Mouse (Mus musculus) right cerebral cortex, postnatal 4 days (tissue): ENCODE measurements at regions not wholly inside any gene's neighbourhood (a gene's known extent, or its start where the extent isn't known, plus 50 kb on each side); places are given as distances from the start of the nearest gene placed in this dataset.

Experiments used
- DNase-seq: peaks from one replicate; pipeline ENCODE4 v3.0.0-alpha.2; 2022

- no peak for DNase-seq
Observed at GRCm38 (mm10) chr15:59833232-59833631, 183.2 kb downstream of the 4933412E24Rik start.

- no peak for DNase-seq
Observed at GRCm38 (mm10) chr15:59831481-59831880, 184.9 kb downstream of the 4933412E24Rik start.

- no peak for DNase-seq
Observed at GRCm38 (mm10) chr15:59830553-59831462, 185.6 kb downstream of the 4933412E24Rik start.

- DNase-seq, result peak; percentile 75
Observed at GRCm38 (mm10) chr15:59828421-59828820, 188.0 kb downstream of the 4933412E24Rik start.

GRCm38 (mm10) chr15:59826164-59826950, 190.1 kb downstream of the 4933412E24Rik start:
- no peak for DNase-seq

GRCm38 (mm10) chr15:59823921-59824320, 192.5 kb downstream of the 4933412E24Rik start:
- DNase-seq, result no peak

- DNase-seq, result no peak
Observed at GRCm38 (mm10) chr15:59822995-59823681, 193.3 kb downstream of the 4933412E24Rik start.

- DNase-seq, result no peak
Observed at GRCm38 (mm10) chr15:59820317-59820716, 196.1 kb downstream of the 4933412E24Rik start.

- no peak for DNase-seq
Observed at GRCm38 (mm10) chr15:59816031-59816430, 200.4 kb downstream of the 4933412E24Rik start.

GRCm38 (mm10) chr15:59811566-59811965, 204.8 kb downstream of the 4933412E24Rik start:
- no peak for DNase-seq

GRCm38 (mm10) chr15:59809361-59809760, 207.1 kb downstream of the 4933412E24Rik start:
- DNase-seq, result no peak

- no peak for DNase-seq
Observed at GRCm38 (mm10) chr15:59807723-59808122, 208.7 kb downstream of the 4933412E24Rik start.

- no peak for DNase-seq
Observed at GRCm38 (mm10) chr15:59805771-59806170, 210.6 kb downstream of the 4933412E24Rik start.

GRCm38 (mm10) chr15:59804821-59805220, 211.6 kb downstream of the 4933412E24Rik start:
- no peak for DNase-seq

GRCm38 (mm10) chr15:59804394-59804793, 212.0 kb downstream of the 4933412E24Rik start:
- DNase-seq, result no peak

GRCm38 (mm10) chr15:59802276-59802675, 214.1 kb downstream of the 4933412E24Rik start:
- DNase-seq, result no peak

- DNase-seq, result no peak
Observed at GRCm38 (mm10) chr15:59799124-59799815, 217.1 kb downstream of the 4933412E24Rik start.

GRCm38 (mm10) chr15:59798486-59798885, 217.9 kb downstream of the 4933412E24Rik start:
- no peak for DNase-seq

- no peak for DNase-seq
Observed at GRCm38 (mm10) chr15:59795717-59796116, 220.7 kb downstream of the 4933412E24Rik start.

- no peak for DNase-seq
Observed at GRCm38 (mm10) chr15:59794871-59795270, 221.5 kb downstream of the 4933412E24Rik start.

GRCm38 (mm10) chr15:59786706-59787425, 229.5 kb downstream of the 4933412E24Rik start:
- DNase-seq, result no peak

GRCm38 (mm10) chr15:59785981-59786380, 230.4 kb downstream of the 4933412E24Rik start:
- no peak for DNase-seq
